Mouse (Mus musculus) midbrain, embryonic 12.5 days (tissue): ENCODE measurements at regions not wholly inside any gene's neighbourhood (a gene's known extent, or its start where the extent isn't known, plus 50 kb on each side); places are given as distances from the start of the nearest gene placed in this dataset.

Experiments
- ATAC-seq: fragments of 200-750 bp; cut with Nextera tagmentation; 2 replicates; pipeline ENCODE4 v1.8.0; 2017; ENCODE audit warnings: low read depth, moderate TSS enrichment, moderate library complexity; ENCODE audit not compliant: low FRiP score
- H3K27ac ChIP-seq: fragments of 300-500 bp; sonication (generic); replicated peaks from 2 replicates; pipeline ENCODE4 v1.5.1; 2016; ENCODE audit warnings: mild to moderate bottlenecking
- H3K27me3 ChIP-seq: fragments of 300-500 bp; sonication (generic); 2 replicates; pipeline ENCODE4 v1.6.1; 2016; ENCODE audit warnings: mild to moderate bottlenecking
- H3K36me3 ChIP-seq: fragments of 300-500 bp; sonication (generic); 2 replicates; pipeline ENCODE4 v1.6.1; 2016
- H3K4me1 ChIP-seq: fragments of 300-500 bp; sonication (generic); 2 replicates; pipeline ENCODE4 v1.6.1; 2016
- H3K4me2 ChIP-seq: fragments of 300-500 bp; sonication (generic); replicated peaks from 2 replicates; pipeline ENCODE4 v1.6.1; 2016; ENCODE audit warnings: mild to moderate bottlenecking, moderate library complexity
- H3K4me3 ChIP-seq: fragments of 300-500 bp; sonication (generic); 2 replicates; pipeline ENCODE4 v1.5.1; 2016; ENCODE audit warnings: mild to moderate bottlenecking
- H3K9ac ChIP-seq: fragments of 300-500 bp; sonication (generic); replicated peaks from 2 replicates; pipeline ENCODE4 v1.6.1; 2016; ENCODE audit warnings: mild to moderate bottlenecking, moderate library complexity
- H3K9me3 ChIP-seq: fragments of 300-500 bp; sonication (generic); 2 replicates; pipeline ENCODE4 v1.6.1; 2016; ENCODE audit warnings: mild to moderate bottlenecking
- WGBS: fragments of 180-500 bp; shearing (Covaris S2); methylation state at CpG from one replicate; pipeline ENCODE4 v1.1.7; 2016; 5-methylcytosine and 5-hydroxymethylcytosine counted together

- no peaks in the 10 kb centered on the region for H3K27me3 ChIP-seq
- no peak overlapping the region for H3K4me3 ChIP-seq
- no peak overlapping the region for H3K9ac ChIP-seq
- H3K27ac ChIP-seq = no peak overlapping the region
- no peak for ATAC-seq
- no peak overlapping the region for H3K4me2 ChIP-seq
- no peaks in the 10 kb centered on the region for H3K36me3 ChIP-seq
- WGBS = 90% methylated on average over 2 of the region's 2 CpGs
- H3K4me1 ChIP-seq = no peaks in the 10 kb centered on the region
- no peaks in the 10 kb centered on the region for H3K9me3 ChIP-seq
Measured at GRCm38 (mm10) chr6:12140596-12140995, 233.0 kb downstream of the Phf14 start.

- H3K36me3 ChIP-seq = no peaks in the 10 kb centered on the region
- no peak for ATAC-seq
- no peaks in the 10 kb centered on the region for H3K4me1 ChIP-seq
- 59% methylated on average over 3 of the region's 3 CpGs for whole genome bisulfite sequencing
- no peaks in the 10 kb centered on the region for H3K27me3 ChIP-seq
- no peaks in the 10 kb centered on the region for H3K9me3 ChIP-seq
- no peak overlapping the region for H3K27ac ChIP-seq
- H3K4me3 ChIP-seq = no peak overlapping the region
- H3K4me2 ChIP-seq = no peak overlapping the region
- no peak overlapping the region for H3K9ac ChIP-seq
Measured at GRCm38 (mm10) chr6:12145216-12145615, 237.6 kb downstream of the Phf14 start.

- WGBS = 68% methylated on average over 3 of the region's 3 CpGs
- H3K9me3 ChIP-seq = no peaks in the 10 kb centered on the region
- no peak for ATAC-seq
- no peaks in the 10 kb centered on the region for H3K36me3 ChIP-seq
- H3K9ac ChIP-seq = no peak overlapping the region
- H3K4me2 ChIP-seq = no peak overlapping the region
- H3K4me1 ChIP-seq = no peaks in the 10 kb centered on the region
- H3K27me3 ChIP-seq = no peaks in the 10 kb centered on the region
- no peak overlapping the region for H3K27ac ChIP-seq
- H3K4me3 ChIP-seq = no peak overlapping the region
Measured at GRCm38 (mm10) chr6:12150613-12151333, 243.2 kb downstream of the Phf14 start.

- Histone ChIP-seq H3K36me3 (no peaks in the 10 kb centered on the region), H3K9ac (no peak overlapping the region), H3K27ac (no peak overlapping the region), H3K4me2 (no peak overlapping the region), H3K27me3 (no peaks in the 10 kb centered on the region), H3K9me3 (no peaks in the 10 kb centered on the region), H3K4me3 (no peak overlapping the region), H3K4me1 (no peaks in the 10 kb centered on the region)
- 93% methylated on average over 1 of the region's 1 CpGs for WGBS
- no peak for ATAC-seq
Measured at GRCm38 (mm10) chr6:12163971-12164370, 256.4 kb downstream of the Phf14 start.

GRCm38 (mm10) chr6:12168533-12168932 is 260.9 kb downstream of the Phf14 start:
- no peak for ATAC-seq
- no peak overlapping the region for H3K4me3 ChIP-seq
- WGBS = 95% methylated on average over 1 of the region's 1 CpGs
- H3K27ac ChIP-seq = no peak overlapping the region
- no peaks in the 10 kb centered on the region for H3K36me3 ChIP-seq
- no peaks in the 10 kb centered on the region for H3K27me3 ChIP-seq
- no peak overlapping the region for H3K4me2 ChIP-seq
- H3K9ac ChIP-seq = no peak overlapping the region
- H3K4me1 ChIP-seq = no peaks in the 10 kb centered on the region
- no peaks in the 10 kb centered on the region for H3K9me3 ChIP-seq

GRCm38 (mm10) chr6:12169431-12169830 is 261.8 kb downstream of the Phf14 start:
- H3K9me3 ChIP-seq = no peaks in the 10 kb centered on the region
- no peak overlapping the region for H3K27ac ChIP-seq
- WGBS = 79% methylated on average over 7 of the region's 7 CpGs
- no peaks in the 10 kb centered on the region for H3K36me3 ChIP-seq
- no peaks in the 10 kb centered on the region for H3K4me1 ChIP-seq
- no peak overlapping the region for H3K4me2 ChIP-seq
- no peak for ATAC-seq
- no peaks in the 10 kb centered on the region for H3K27me3 ChIP-seq
- H3K4me3 ChIP-seq = no peak overlapping the region
- no peak overlapping the region for H3K9ac ChIP-seq

GRCm38 (mm10) chr6:12170722-12171121 is 263.1 kb downstream of the Phf14 start:
- Histone ChIP-seq H3K4me1 (no peaks in the 10 kb centered on the region), H3K27ac (no peak overlapping the region), H3K4me2 (no peak overlapping the region), H3K4me3 (no peak overlapping the region), H3K9me3 (no peaks in the 10 kb centered on the region), H3K27me3 (no peaks in the 10 kb centered on the region), H3K9ac (no peak overlapping the region), H3K36me3 (no peaks in the 10 kb centered on the region)
- WGBS = 90% methylated on average over 4 of the region's 4 CpGs
- ATAC-seq = no peak

- Histone ChIP-seq H3K4me2 (no peak overlapping the region), H3K4me1 (no peaks in the 10 kb centered on the region), H3K27ac (no peak overlapping the region), H3K36me3 (no peaks in the 10 kb centered on the region), H3K9me3 (no peaks in the 10 kb centered on the region), H3K9ac (no peak overlapping the region), H3K27me3 (no peaks in the 10 kb centered on the region), H3K4me3 (no peak overlapping the region)
- no peak for ATAC-seq
- 85% methylated on average over 2 of the region's 2 CpGs for WGBS
Measured at GRCm38 (mm10) chr6:12171189-12171588, 263.6 kb downstream of the Phf14 start.

GRCm38 (mm10) chr6:12177996-12178395 is 270.4 kb downstream of the Phf14 start:
- Histone ChIP-seq H3K27ac (no peak overlapping the region), H3K4me2 (no peak overlapping the region), H3K9ac (no peak overlapping the region), H3K4me1 (no peaks in the 10 kb centered on the region), H3K27me3 (no peaks in the 10 kb centered on the region), H3K4me3 (no peak overlapping the region), H3K36me3 (no peaks in the 10 kb centered on the region), H3K9me3 (no peaks in the 10 kb centered on the region)
- no peak for ATAC-seq

- Histone ChIP-seq H3K27ac (no peak overlapping the region), H3K9ac (no peak overlapping the region), H3K9me3 (no peaks in the 10 kb centered on the region), H3K4me1 (no peaks in the 10 kb centered on the region), H3K27me3 (no peaks in the 10 kb centered on the region), H3K36me3 (no peaks in the 10 kb centered on the region), H3K4me3 (no peak overlapping the region), H3K4me2 (no peak overlapping the region)
- WGBS = 93% methylated on average over 3 of the region's 3 CpGs
- no peak for ATAC-seq
Measured at GRCm38 (mm10) chr6:12180951-12181350, 273.3 kb downstream of the Phf14 start.

- no peak overlapping the region for H3K4me2 ChIP-seq
- H3K9me3 ChIP-seq = no peaks in the 10 kb centered on the region
- no peak overlapping the region for H3K9ac ChIP-seq
- no peaks in the 10 kb centered on the region for H3K27me3 ChIP-seq
- H3K36me3 ChIP-seq = no peaks in the 10 kb centered on the region
- H3K4me1 ChIP-seq = no peaks in the 10 kb centered on the region
- ATAC-seq = no peak
- H3K4me3 ChIP-seq = no peak overlapping the region
- 91% methylated on average over 1 of the region's 1 CpGs for WGBS
- H3K27ac ChIP-seq = no peak overlapping the region
Measured at GRCm38 (mm10) chr6:12210190-12210589, 302.6 kb downstream of the Phf14 start.

GRCm38 (mm10) chr6:12214526-12215177 is 307.0 kb downstream of the Phf14 start:
- Histone ChIP-seq H3K4me2 (no peak overlapping the region), H3K27me3 (no peaks in the 10 kb centered on the region), H3K4me3 (no peak overlapping the region), H3K4me1 (no peaks in the 10 kb centered on the region), H3K36me3 (no peaks in the 10 kb centered on the region), H3K27ac (no peak overlapping the region), H3K9ac (no peak overlapping the region), H3K9me3 (peaks cover 7% of the 10 kb centered on the region; the same call in 1 of the 2 replicates)
- ATAC-seq = no peak
- 92% methylated on average over 12 of the region's 12 CpGs for WGBS

- no peak for ATAC-seq
- no peaks in the 10 kb centered on the region for H3K27me3 ChIP-seq
- peaks cover 7% of the 10 kb centered on the region; the same call in 1 of the 2 replicates for H3K9me3 ChIP-seq
- no peak overlapping the region for H3K9ac ChIP-seq
- 64% methylated on average over 1 of the region's 1 CpGs for WGBS
- no peaks in the 10 kb centered on the region for H3K36me3 ChIP-seq
- no peak overlapping the region for H3K4me2 ChIP-seq
- no peaks in the 10 kb centered on the region for H3K4me1 ChIP-seq
- H3K27ac ChIP-seq = no peak overlapping the region
- H3K4me3 ChIP-seq = no peak overlapping the region
Measured at GRCm38 (mm10) chr6:12215178-12215553, 307.6 kb downstream of the Phf14 start.
